Mouse (Mus musculus) liver, embryonic 12.5 days (tissue): ENCODE measurements around the gene Rasl12. TPM values are rescaled to one million over a fixed set of nuclear protein-coding genes. Genes with fewer than 3 reads are reported as not detected.

ENCODE experiments used
- ATAC-seq: fragments of 200-750 bp; cut with Nextera tagmentation; 2 replicates; pipeline ENCODE4 v1.8.0; 2017; ENCODE audit warnings: moderate number of reproducible peaks, mild to moderate bottlenecking, moderate library complexity
- H3K27ac ChIP-seq: fragments of 300-500 bp; sonication (generic); 2 replicates; pipeline ENCODE4 v1.5.1; 2016; ENCODE audit warnings: mild to moderate bottlenecking
- H3K27me3 ChIP-seq: fragments of 300-500 bp; sonication (generic); replicated peaks from 2 replicates; pipeline ENCODE4 v1.6.1; 2016; ENCODE audit warnings: mild to moderate bottlenecking, moderate library complexity
- H3K36me3 ChIP-seq: fragments of 300-500 bp; sonication (generic); 2 replicates; pipeline ENCODE4 v1.6.1; 2016; ENCODE audit warnings: mild to moderate bottlenecking, moderate library complexity
- H3K4me1 ChIP-seq: fragments of 300-500 bp; sonication (generic); 2 replicates; pipeline ENCODE4 v1.6.1; 2016
- H3K4me2 ChIP-seq: fragments of 300-500 bp; sonication (generic); 2 replicates; pipeline ENCODE4 v1.6.1; 2016; ENCODE audit warnings: mild to moderate bottlenecking, moderate library complexity
- H3K4me3 ChIP-seq: fragments of 300-500 bp; sonication (generic); 2 replicates; pipeline ENCODE4 v1.5.1; 2016; ENCODE audit warnings: mild to moderate bottlenecking, moderate library complexity
- H3K9ac ChIP-seq: fragments of 300-500 bp; sonication (generic); 2 replicates; pipeline ENCODE4 v1.6.1; 2016; ENCODE audit warnings: mild to moderate bottlenecking, moderate library complexity
- H3K9me3 ChIP-seq: fragments of 300-500 bp; sonication (generic); replicated peaks from 2 replicates; pipeline ENCODE4 v1.6.1; 2016; ENCODE audit warnings: mild to moderate bottlenecking, moderate library complexity
- WGBS: fragments of 180-500 bp; shearing (Covaris S2); methylation state at CpG from one replicate; pipeline ENCODE4 v1.1.7; 2016; ENCODE audit not compliant: insufficient replicate concordance; 5-methylcytosine and 5-hydroxymethylcytosine counted together
- polyA plus RNA-seq: library from polyadenylated mRNA; unstranded; fragments of >200 nt; fragmentation: Nextera tagmentation; extraction: Ambion mirVana; gene quantifications from 2 replicates; pipeline ENCODE4 v1.2.1, GENCODE M21; 2016

Gene Rasl12
- polyA plus RNA-seq, 1 experiment from 2014 or later: 0.35 TPM

- H3K4me2 ChIP-seq: no peak overlapping the region
- H3K27me3 ChIP-seq: peaks cover 57% of the 10 kb centered on the region
- H3K4me1 ChIP-seq: peaks cover 22% of the 10 kb centered on the region
- H3K27ac ChIP-seq: no peak overlapping the region
- H3K9ac ChIP-seq: no peak overlapping the region
- 60% methylated on average over 2 of the region's 2 CpGs for WGBS
- ATAC-seq: no peak
- H3K4me3 ChIP-seq: no peak overlapping the region
- H3K36me3 ChIP-seq: no peaks in the 10 kb centered on the region
- no peaks in the 10 kb centered on the region for H3K9me3 ChIP-seq
These were observed 3.9 kb upstream of the Rasl12 start for GRCm38 (mm10) chr9:65394360-65394759.

DNA sequence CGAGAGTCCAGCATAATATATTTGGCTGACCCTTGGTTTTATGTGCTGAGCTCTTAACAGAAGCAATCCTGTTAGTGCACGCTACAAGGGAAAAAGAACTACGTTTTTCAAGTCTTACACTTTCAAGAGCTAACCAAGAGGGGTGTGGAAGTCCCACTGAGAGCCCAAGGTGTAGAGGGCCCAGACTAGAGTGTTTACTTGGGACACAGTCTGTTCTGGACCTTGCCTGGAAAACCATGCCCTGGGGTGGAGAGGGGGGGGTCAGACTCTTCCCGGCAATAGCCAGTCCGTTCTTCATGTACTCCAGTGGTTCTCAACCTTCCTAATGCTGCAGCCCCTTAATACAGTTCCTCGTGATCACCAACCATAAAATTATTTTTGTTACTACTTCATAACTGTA lies 1.6 kb downstream of the Rasl12 start:
- H3K4me2 ChIP-seq: no peak overlapping the region
- no peaks in the 10 kb centered on the region for H3K9me3 ChIP-seq
- no peak for ATAC-seq
- H3K27me3 ChIP-seq: peaks cover 11% of the 10 kb centered on the region; the same call in 1 of the 2 replicates
- H3K4me1 ChIP-seq: peaks cover 13% of the 10 kb centered on the region
- 74% methylated on average over 6 of the region's 6 CpGs for WGBS
- H3K36me3 ChIP-seq: no peaks in the 10 kb centered on the region
- H3K9ac ChIP-seq: no peak overlapping the region
- H3K27ac ChIP-seq: no peak overlapping the region
- H3K4me3 ChIP-seq: no peak overlapping the region

DNA sequence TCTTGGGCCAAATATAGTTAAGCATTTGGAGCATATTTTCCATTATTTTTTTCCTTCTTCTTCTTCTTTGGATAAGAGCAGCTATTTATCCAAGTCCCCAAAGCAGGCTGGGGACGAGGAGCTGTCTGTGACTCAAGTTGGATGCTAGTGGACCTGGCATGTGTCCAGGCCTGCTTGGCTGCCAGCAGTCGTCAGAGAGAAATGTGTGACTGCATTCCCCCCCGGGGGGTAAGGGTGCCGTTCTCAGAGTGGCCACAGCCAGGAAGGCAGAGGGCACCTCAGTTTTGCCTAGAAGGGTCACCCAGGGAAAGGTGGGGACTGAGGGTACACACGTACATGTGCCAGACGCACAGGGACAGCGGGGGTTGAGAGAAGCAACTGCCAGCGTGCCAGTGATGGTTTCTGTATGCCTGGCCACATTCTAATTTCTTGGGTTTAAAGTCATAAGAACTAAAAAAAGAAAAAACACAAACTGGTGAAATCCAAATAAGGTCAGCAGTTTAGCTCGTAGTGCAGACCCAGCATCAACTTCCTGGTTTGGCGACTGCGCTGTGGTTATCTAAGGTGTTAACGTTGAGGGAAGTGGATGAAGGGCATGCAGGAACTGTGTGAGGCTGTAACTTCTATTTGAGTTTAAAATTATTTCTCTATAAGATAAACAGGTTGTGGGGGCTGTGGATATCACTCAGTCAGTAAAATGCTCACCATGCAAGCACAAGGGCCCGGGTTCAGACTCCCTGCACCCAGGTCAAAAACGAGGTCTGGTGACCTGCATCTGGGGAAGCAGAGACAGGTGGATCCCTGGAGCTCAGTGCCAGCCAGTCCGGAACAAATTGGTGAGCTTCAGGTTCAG lies 6.3 kb downstream of the Rasl12 start:
- no peak overlapping the region for H3K9ac ChIP-seq
- H3K4me1 ChIP-seq: no peaks in the 10 kb centered on the region
- no peak for ATAC-seq
- no peaks in the 10 kb centered on the region for H3K9me3 ChIP-seq
- no peaks in the 10 kb centered on the region for H3K36me3 ChIP-seq
- WGBS: 60% methylated on average over 15 of the region's 15 CpGs
- H3K4me2 ChIP-seq: no peak overlapping the region
- no peak overlapping the region for H3K27ac ChIP-seq
- no peak overlapping the region for H3K4me3 ChIP-seq
- H3K27me3 ChIP-seq: peaks cover 4% of the 10 kb centered on the region; the same call in 1 of the 2 replicates

GRCm38 (mm10) chr9:65405184-65405449 lies 6.8 kb downstream of the Rasl12 start:
- WGBS: 60% methylated on average over 2 of the region's 2 CpGs
- Histone ChIP-seq H3K4me3 (no peak overlapping the region), H3K9me3 (no peaks in the 10 kb centered on the region), H3K36me3 (no peaks in the 10 kb centered on the region), H3K9ac (no peak overlapping the region), H3K27ac (no peak overlapping the region), H3K4me1 (no peaks in the 10 kb centered on the region), H3K27me3 (peaks cover under 1% of the 10 kb centered on the region; the same call in 1 of the 2 replicates), H3K4me2 (no peak overlapping the region)
- ATAC-seq: no peak

DNA sequence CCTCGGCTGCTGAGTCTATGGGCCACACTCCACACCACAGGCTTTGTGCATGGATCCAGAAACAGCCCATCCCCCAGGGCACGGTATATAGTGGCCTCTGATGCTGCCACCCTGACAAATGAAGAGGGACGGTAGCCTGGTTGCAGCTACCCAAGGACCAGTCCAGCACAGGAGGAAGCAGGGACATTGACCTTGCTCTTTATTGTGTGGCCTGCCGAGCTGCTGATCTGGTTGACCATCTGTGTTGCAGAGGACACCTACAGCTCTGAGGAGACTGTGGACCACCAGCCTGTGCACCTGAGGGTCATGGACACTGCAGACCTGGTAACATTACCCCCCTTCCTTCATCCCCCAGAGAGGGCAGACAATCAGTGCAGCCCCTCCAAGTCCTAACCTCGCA lies 9.0 kb downstream of the Rasl12 start:
- Histone ChIP-seq H3K4me2 (no peak overlapping the region), H3K36me3 (no peaks in the 10 kb centered on the region), H3K4me3 (no peak overlapping the region), H3K4me1 (no peaks in the 10 kb centered on the region), H3K9me3 (no peaks in the 10 kb centered on the region), H3K9ac (no peak overlapping the region), H3K27ac (no peak overlapping the region), H3K27me3 (no peaks in the 10 kb centered on the region)
- ATAC-seq: no peak
- WGBS: 60% methylated on average over 5 of the region's 5 CpGs

- H3K4me1 ChIP-seq: no peaks in the 10 kb centered on the region
- H3K36me3 ChIP-seq: no peaks in the 10 kb centered on the region
- no peak overlapping the region for H3K4me2 ChIP-seq
- no peak overlapping the region for H3K9ac ChIP-seq
- ATAC-seq: no peak
- 68% methylated on average over 3 of the region's 3 CpGs for WGBS
- H3K4me3 ChIP-seq: no peak overlapping the region
- H3K27me3 ChIP-seq: no peaks in the 10 kb centered on the region
- no peaks in the 10 kb centered on the region for H3K9me3 ChIP-seq
- no peak overlapping the region for H3K27ac ChIP-seq
These were observed 9.6 kb downstream of the Rasl12 start for GRCm38 (mm10) chr9:65407861-65408260.

GRCm38 (mm10) chr9:65408871-65409295 lies 10.6 kb downstream of the Rasl12 start:
- H3K27me3 ChIP-seq: peaks cover 7% of the 10 kb centered on the region; the same call in 1 of the 2 replicates
- no peak overlapping the region for H3K27ac ChIP-seq
- H3K9ac ChIP-seq: no peak overlapping the region
- no peak overlapping the region for H3K4me3 ChIP-seq
- no peak overlapping the region for H3K4me2 ChIP-seq
- no peaks in the 10 kb centered on the region for H3K9me3 ChIP-seq
- ATAC-seq: no peak
- 61% methylated on average over 5 of the region's 5 CpGs for WGBS
- no peaks in the 10 kb centered on the region for H3K4me1 ChIP-seq
- no peaks in the 10 kb centered on the region for H3K36me3 ChIP-seq

DNA sequence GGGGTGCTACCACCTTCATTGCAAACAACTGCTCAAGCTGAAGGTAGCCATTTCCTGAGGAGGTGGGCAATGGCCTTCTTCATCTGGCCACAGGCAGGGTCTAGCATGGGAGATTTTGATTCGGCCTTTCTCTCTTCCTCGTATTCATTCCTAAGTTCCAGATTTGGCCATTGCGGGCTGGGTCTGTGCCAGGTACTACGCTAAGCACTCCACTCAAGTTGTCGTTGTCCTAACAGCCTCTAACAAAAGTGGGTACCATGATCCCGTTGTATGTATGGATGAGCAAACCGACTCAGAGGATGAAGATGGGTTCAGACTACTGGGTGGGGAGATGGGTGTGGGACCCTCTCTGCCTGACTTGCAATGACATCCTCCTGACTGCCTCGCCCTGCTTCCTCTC lies 12.1 kb downstream of the Rasl12 start:
- H3K9ac ChIP-seq: no peak overlapping the region
- 77% methylated on average over 8 of the region's 8 CpGs for WGBS
- H3K4me1 ChIP-seq: no peaks in the 10 kb centered on the region
- no peaks in the 10 kb centered on the region for H3K9me3 ChIP-seq
- peaks cover 11% of the 10 kb centered on the region; the same call in 1 of the 2 replicates for H3K27me3 ChIP-seq
- ATAC-seq: no peak
- no peaks in the 10 kb centered on the region for H3K36me3 ChIP-seq
- no peak overlapping the region for H3K4me3 ChIP-seq
- no peak overlapping the region for H3K27ac ChIP-seq
- no peak overlapping the region for H3K4me2 ChIP-seq

- Histone ChIP-seq H3K4me1 (no peaks in the 10 kb centered on the region), H3K9me3 (no peaks in the 10 kb centered on the region), H3K36me3 (no peaks in the 10 kb centered on the region), H3K9ac (no peak overlapping the region), H3K4me3 (no peak overlapping the region), H3K4me2 (no peak overlapping the region), H3K27ac (no peak overlapping the region), H3K27me3 (peaks cover 11% of the 10 kb centered on the region; the same call in 1 of the 2 replicates)
- no peak for ATAC-seq
- WGBS: 55% methylated on average over 3 of the region's 3 CpGs
These were observed 13.0 kb downstream of the Rasl12 start for GRCm38 (mm10) chr9:65411326-65411725.

DNA sequence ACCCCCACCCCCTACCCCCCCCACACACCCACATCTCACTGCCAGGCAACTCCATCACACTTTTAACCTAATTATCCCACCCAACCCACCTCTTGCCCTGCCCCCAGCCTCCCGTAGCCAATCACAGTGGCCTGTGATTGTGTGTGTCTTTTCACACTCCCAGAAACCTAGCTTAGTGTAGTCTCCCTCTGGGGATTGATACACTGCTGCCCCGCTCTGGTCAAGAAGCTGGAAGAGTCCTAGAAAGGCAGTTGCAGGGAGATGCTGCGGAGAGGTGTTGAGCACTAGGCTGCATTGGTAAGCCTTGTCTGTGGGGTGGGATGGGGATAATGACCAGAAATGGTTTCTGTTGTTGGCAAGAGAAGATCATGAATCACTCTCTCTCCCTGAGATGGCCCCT lies 19.4 kb downstream of the Rasl12 start:
- Histone ChIP-seq H3K9me3 (no peaks in the 10 kb centered on the region), H3K4me3 (no peak overlapping the region), H3K9ac (no peak overlapping the region), H3K36me3 (no peaks in the 10 kb centered on the region), H3K4me1 (no peaks in the 10 kb centered on the region), H3K27ac (no peak overlapping the region), H3K27me3 (peaks cover 11% of the 10 kb centered on the region; the same call in 1 of the 2 replicates), H3K4me2 (no peak overlapping the region)
- no peak for ATAC-seq
- 57% methylated on average over 3 of the region's 3 CpGs for WGBS

DNA sequence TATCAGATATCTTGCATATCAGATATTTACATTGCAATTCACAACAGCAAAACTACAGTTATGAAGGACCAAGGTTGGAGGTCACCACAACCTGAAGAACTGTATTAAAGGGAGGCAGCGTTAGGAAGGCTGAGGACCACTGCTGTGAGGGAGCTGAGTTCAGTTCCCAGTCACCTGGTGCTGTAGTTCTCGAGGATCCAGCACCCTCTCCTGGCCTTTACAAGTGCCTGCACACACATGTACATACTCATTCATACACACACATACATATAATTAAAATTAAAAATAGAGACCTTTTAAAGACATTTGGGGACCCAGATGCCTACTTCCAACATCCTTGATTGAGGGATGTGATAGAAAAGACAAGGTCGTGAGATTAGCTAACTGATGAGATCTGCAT lies 21.3 kb downstream of the Rasl12 start:
- H3K9ac ChIP-seq: no peak overlapping the region
- peaks cover 5% of the 10 kb centered on the region; the same call in 1 of the 2 replicates for H3K27me3 ChIP-seq
- no peak for ATAC-seq
- H3K36me3 ChIP-seq: no peaks in the 10 kb centered on the region
- no peak overlapping the region for H3K4me2 ChIP-seq
- H3K4me3 ChIP-seq: no peak overlapping the region
- no peaks in the 10 kb centered on the region for H3K4me1 ChIP-seq
- H3K27ac ChIP-seq: no peak overlapping the region
- WGBS: 66% methylated on average over 3 of the region's 3 CpGs
- no peaks in the 10 kb centered on the region for H3K9me3 ChIP-seq

GRCm38 (mm10) chr9:65422760-65423501 lies 24.6 kb downstream of the Rasl12 start, which contains the start of gene Slc51b:
Slc51b (minus strand) TSS chr9:65422955.
- H3K27ac ChIP-seq: no peak within 1 kb of the TSS
- no peaks in the 10 kb centered on the region for H3K36me3 ChIP-seq
- no peak within 1 kb of the TSS for H3K9ac ChIP-seq
- no peak within 1 kb of the TSS for H3K4me3 ChIP-seq
- ATAC-seq: no peak
- no peaks in the 10 kb centered on the region for H3K9me3 ChIP-seq
- H3K4me2 ChIP-seq: no peak within 1 kb of the TSS
- H3K27me3 ChIP-seq: peaks cover 5% of the 10 kb centered on the region; the same call in 1 of the 2 replicates
- no peaks in the 10 kb centered on the region for H3K4me1 ChIP-seq
- 69% methylated on average over 11 of the region's 11 CpGs for WGBS
